Comparison of ENCODE assay signal across 9 mouse cellular contexts in the genomic region with DNA sequence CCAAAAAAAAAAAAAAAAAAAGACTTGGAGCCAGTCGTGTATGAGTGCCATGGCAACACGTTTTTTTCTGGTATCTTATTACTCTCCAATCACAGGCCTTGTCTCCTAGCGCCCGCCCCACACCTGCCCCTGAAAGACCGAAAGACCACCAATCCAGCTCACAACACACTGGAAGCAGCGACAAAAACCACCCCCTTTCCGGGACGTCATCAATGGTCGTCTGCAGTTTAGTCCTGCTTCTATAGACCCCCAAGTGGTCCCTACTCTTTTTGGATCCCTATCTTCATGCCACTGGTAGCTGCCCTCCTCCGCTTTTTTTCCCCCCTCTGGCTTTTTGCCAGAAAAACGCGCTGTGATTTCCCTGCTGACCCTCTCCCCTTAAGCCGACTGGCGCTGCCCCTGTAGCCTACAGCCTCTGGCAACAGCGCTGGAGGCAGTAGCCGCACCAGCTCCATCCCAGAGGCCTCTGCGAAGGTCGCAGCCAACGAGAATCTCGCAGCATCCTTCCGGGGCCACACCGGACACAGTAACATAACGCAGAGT. TPM values are rescaled to one million over a fixed set of nuclear protein-coding genes. Genes with fewer than 3 reads are reported as not detected.
DNase-seq lines count a peak whose midpoint lies in the region; ATAC-seq and TF ChIP-seq lines count a peak whose summit lies in the region.
"Had no signal": no experiment of that assay in that cellular context is flagged by ENCODE, and none has a peak within 500 bp of the region (broad histone marks: within the 10 kb centered on the region; RNA-seq: fewer than 3 reads in every experiment).

No protein-coding gene starts in this region.

- no peak for TF ChIP-seq POLR2A in small intestine, adult 2 months (IDR thresholded peaks at IDR 0.05; ENCODE audit: low read depth, low read length)

- 15% methylated on average over 23 of the region's 23 CpGs for WGBS in forebrain, embryonic 13.5 days
- 21% methylated on average over 23 of the region's 23 CpGs for WGBS in liver, postnatal 0 days (ENCODE audit: insufficient replicate concordance)
- 16% methylated on average over 23 of the region's 23 CpGs for WGBS in small intestine, adult 2 months

- H3K27me3 ChIP-seq in forebrain, embryonic 13.5 days: peaks cover 17% of the 10 kb centered on the region; the same call in 1 of the 2 replicates
- H3K27me3 ChIP-seq in liver, postnatal 0 days (ENCODE audit: insufficient read depth, low read length): no peaks in the 10 kb centered on the region
- no peaks in the 10 kb centered on the region for H3K27me3 ChIP-seq in small intestine, adult 2 months (ENCODE audit: control insufficient read depth, insufficient read depth, low read length)

- H3K9me3 ChIP-seq in forebrain, embryonic 13.5 days (replicated peaks): no peaks in the 10 kb centered on the region
- H3K9me3 ChIP-seq in liver, postnatal 0 days (ENCODE audit: low read length): no peaks in the 10 kb centered on the region

- ATAC-seq in forebrain, embryonic 13.5 days: peak; percentile 100
- ATAC-seq in liver, postnatal 0 days: peak; percentile 40; the same call in 1 of the 2 replicates
- ATAC-seq in megakaryocyte-erythroid progenitor cell, adult 5-6 weeks (replicated peaks; ENCODE audit: low FRiP score, low TSS enrichment, poor library complexity, severe bottlenecking): no peak

- TF ChIP-seq EP300 in liver, postnatal 0 days (IDR thresholded peaks at IDR 0.05; ENCODE audit: low read depth): no peak

- peak overlapping the region; percentile 78 for H3K27ac ChIP-seq in forebrain, embryonic 13.5 days
- peak overlapping the region; percentile 90 for H3K27ac ChIP-seq in layer of hippocampus, adult 2 months
- H3K27ac ChIP-seq in liver, postnatal 0 days (ENCODE audit: low read depth): no peak overlapping the region
- H3K27ac ChIP-seq in small intestine, adult 2 months (ENCODE audit: insufficient read depth, low read depth, low read length): no peak overlapping the region

- H3K4me2 ChIP-seq in forebrain, embryonic 13.5 days: peak overlapping the region; percentile 58
- H3K4me2 ChIP-seq in liver, postnatal 0 days (ENCODE audit: low read depth, low read length): peak overlapping the region; percentile 42

- H3K4me1 ChIP-seq in forebrain, embryonic 13.5 days: no peaks in the 10 kb centered on the region
- no peaks in the 10 kb centered on the region for H3K4me1 ChIP-seq in liver, postnatal 0 days (ENCODE audit: insufficient read depth)
- no peaks in the 10 kb centered on the region for H3K4me1 ChIP-seq in small intestine, adult 2 months (ENCODE audit: control insufficient read depth, insufficient read depth, insufficient read length, low read length)

- no peak for TF ChIP-seq CTCF in layer of hippocampus, adult 2 months (conservative IDR thresholded peaks at IDR 0.05)
- TF ChIP-seq CTCF in liver, postnatal 0 days (IDR thresholded peaks at IDR 0.05; ENCODE audit: low read depth): no peak
- no peak for TF ChIP-seq CTCF in small intestine, adult 2 months (IDR thresholded peaks at IDR 0.05; ENCODE audit: extremely low read depth, insufficient read length, insufficient replicate concordance, low read depth, low read length)

- peak overlapping the region; percentile 42 for H3K4me3 ChIP-seq in forebrain, embryonic 13.5 days
- H3K4me3 ChIP-seq in layer of hippocampus, adult 2 months: peak overlapping the region; percentile 57
- no peak overlapping the region for H3K4me3 ChIP-seq in liver, postnatal 0 days (ENCODE audit: low read depth, low read length)
- H3K4me3 ChIP-seq in small intestine, adult 2 months (ENCODE audit: low read depth, low read length): 0 out of 2 replicates have a peak overlapping the region, but pooled peaks have one; percentile 10
- H3K4me3 ChIP-seq: myocyte had no signal

- H3K9ac ChIP-seq in forebrain, embryonic 13.5 days: peak overlapping the region; percentile 56
- H3K9ac ChIP-seq in liver, postnatal 0 days (replicated peaks): no peak overlapping the region

- peak; percentile 30 for DNase-seq in kidney, postnatal 10 days
- no peak for DNase-seq in kidney, adult 9 months
- peak; percentile 48 for DNase-seq in cerebellum, adult 11 months
- peak; percentile 75 to 82 for DNase-seq in layer of hippocampus, adult 2 months (ENCODE audit: low spot score in 2 of 2)
- DNase-seq in liver, postnatal 0 days: no peak

- H3K36me3 ChIP-seq in forebrain, embryonic 13.5 days (ENCODE audit: poor library complexity, severe bottlenecking): no peaks in the 10 kb centered on the region
- H3K36me3 ChIP-seq in liver, postnatal 0 days (replicated peaks; ENCODE audit: insufficient read depth, low read length): no peaks in the 10 kb centered on the region
- H3K36me3 ChIP-seq in small intestine, adult 2 months (ENCODE audit: control insufficient read depth, insufficient read depth, low read length): no peaks in the 10 kb centered on the region

RNA-seq across cellular contexts. Expression of gene Bex4, which starts 23.3 kb away (rescaled TPM):
- 133 and 145 TPM in 2 replicates for polyA plus RNA-seq in forebrain, embryonic 13.5 days (2015; fragmentation: Nextera tagmentation; extraction: Ambion mirVana)
- 10 to 100 TPM; 18.5 to 22.0 TPM for total RNA-seq in layer of hippocampus, adult 2 months (2021)
- polyA plus RNA-seq in liver, postnatal 0 days (2015; fragmentation: Nextera tagmentation; extraction: Ambion mirVana): 111 and 121 TPM in 2 replicates
- polyA plus RNA-seq in small intestine, adult 2 months (2012; rRNA removed): 0.20 TPM in 1 of 2 replicates, not detected in the other
- total RNA-seq in megakaryocyte-erythroid progenitor cell, adult 5-6 weeks (2014; fragmentation: Nextera tagmentation): 116 and 122 TPM in 2 replicates
- 78.6 and 91.4 TPM in 2 replicates for total RNA-seq in megakaryocyte-erythroid progenitor cell, adult 5-6 weeks (2017)
- polyA plus RNA-seq: myocyte had no signal

RNA-seq across cellular contexts. Expression of gene Nxf3, which starts 30.4 kb away (rescaled TPM):
- not detected in 2 replicates for polyA plus RNA-seq in forebrain, embryonic 13.5 days (2015; fragmentation: Nextera tagmentation; extraction: Ambion mirVana)
- total RNA-seq in layer of hippocampus, adult 2 months (2021): under 1 TPM in 1 of 2 experiments, not detected in 1; 0.12 TPM
- 0.07 and 0.09 TPM in 2 replicates for polyA plus RNA-seq in liver, postnatal 0 days (2015; fragmentation: Nextera tagmentation; extraction: Ambion mirVana)
- not detected in 2 replicates for polyA plus RNA-seq in small intestine, adult 2 months (2012; rRNA removed)
- total RNA-seq in megakaryocyte-erythroid progenitor cell, adult 5-6 weeks (2014; fragmentation: Nextera tagmentation): 0.54 TPM in 1 of 2 replicates, not detected in the other
- not detected in 2 replicates for total RNA-seq in megakaryocyte-erythroid progenitor cell, adult 5-6 weeks (2017)

RNA-seq across cellular contexts. Expression of gene Bex2, which starts 47.5 kb away (rescaled TPM):
- polyA plus RNA-seq in forebrain, embryonic 13.5 days (2015; fragmentation: Nextera tagmentation; extraction: Ambion mirVana): 511 and 538 TPM in 2 replicates
- total RNA-seq in layer of hippocampus, adult 2 months (2021): 100 to 1,000 TPM; 365 to 379 TPM
- polyA plus RNA-seq in liver, postnatal 0 days (2015; fragmentation: Nextera tagmentation; extraction: Ambion mirVana): 141 and 149 TPM in 2 replicates
- 0.52 and 0.72 TPM in 2 replicates for polyA plus RNA-seq in small intestine, adult 2 months (2012; rRNA removed)
- total RNA-seq in megakaryocyte-erythroid progenitor cell, adult 5-6 weeks (2014; fragmentation: Nextera tagmentation): 0.72 TPM in 1 of 2 replicates, not detected in the other
- not detected in 2 replicates for total RNA-seq in megakaryocyte-erythroid progenitor cell, adult 5-6 weeks (2017)

RNA-seq across cellular contexts. Expression of gene Tceal8, which starts 56.7 kb away (rescaled TPM):
- polyA plus RNA-seq in forebrain, embryonic 13.5 days (2015; fragmentation: Nextera tagmentation; extraction: Ambion mirVana): 127 and 135 TPM in 2 replicates
- 10 to 100 TPM; 33.2 to 40.7 TPM for total RNA-seq in layer of hippocampus, adult 2 months (2021)
- polyA plus RNA-seq in liver, postnatal 0 days (2015; fragmentation: Nextera tagmentation; extraction: Ambion mirVana): 139 and 150 TPM in 2 replicates
- 0.08 and 0.61 TPM in 2 replicates for polyA plus RNA-seq in small intestine, adult 2 months (2012; rRNA removed)
- 36.9 and 37.6 TPM in 2 replicates for total RNA-seq in megakaryocyte-erythroid progenitor cell, adult 5-6 weeks (2014; fragmentation: Nextera tagmentation)
- 75.5 and 112 TPM in 2 replicates for total RNA-seq in megakaryocyte-erythroid progenitor cell, adult 5-6 weeks (2017)

Comparison
In these comparisons a context has a peak if more than half of its experiments do, and no peak if none do; other contexts are left out.
1. DNase-seq: peak in kidney, postnatal 10 days (single experiment), cerebellum, adult 11 months (single experiment) and layer of hippocampus, adult 2 months (2 of 2); none in kidney, adult 9 months (single experiment) and liver, postnatal 0 days (single experiment).
2. H3K27ac ChIP-seq: peak in forebrain, embryonic 13.5 days (single experiment) and layer of hippocampus, adult 2 months (single experiment); none in liver, postnatal 0 days (single experiment) and small intestine, adult 2 months (single experiment).
3. RNA of gene Bex4, which starts 23.3 kb away (polyA plus RNA-seq): 133 to 145 TPM in forebrain, embryonic 13.5 days and 111 to 121 TPM in liver, postnatal 0 days; 0.20 TPM in small intestine, adult 2 months; every median in the first group is over 10 times any median in the second.
4. RNA of gene Bex2, which starts 47.5 kb away (polyA plus RNA-seq): 511 to 538 TPM in forebrain, embryonic 13.5 days and 141 to 149 TPM in liver, postnatal 0 days; 0.52 to 0.72 TPM in small intestine, adult 2 months; every median in the first group is over 10 times any median in the second.